8 mouse cellular contexts compared by ENCODE assay signal in genomic region chr11:118744782-118745181, GRCm38 (mm10).
DNase-seq lines count a peak whose midpoint lies in the region; ATAC-seq and TF ChIP-seq lines count a peak whose summit lies in the region.

No protein-coding gene starts in this region.

- peak overlapping the region; percentile 16 for H3K4me3 ChIP-seq in forebrain, embryonic 13.5 days
- H3K4me3 ChIP-seq in layer of hippocampus, adult 2 months, result peak overlapping the region; percentile 28; the same call in 1 of the 2 replicates
- H3K4me3 ChIP-seq in midbrain, embryonic 10.5 days, result peak overlapping the region; percentile 46
- H3K4me3 ChIP-seq in thymus, adult 2 months (ENCODE audit: control insufficient read depth, insufficient read depth, low read length), result no peak overlapping the region

- H3K27ac ChIP-seq in forebrain, embryonic 13.5 days, result peak overlapping the region; percentile 85
- peak overlapping the region; percentile 77 for H3K27ac ChIP-seq in layer of hippocampus, adult 2 months
- H3K27ac ChIP-seq in midbrain, embryonic 10.5 days (replicated peaks), result peak overlapping the region; percentile 81
- H3K27ac ChIP-seq in thymus, adult 2 months (ENCODE audit: control insufficient read depth, insufficient read depth, low read length), result no peak overlapping the region

- WGBS in forebrain, embryonic 13.5 days, result 1% methylated on average over 15 of the region's 15 CpGs
- 2% methylated on average over 15 of the region's 15 CpGs for WGBS in midbrain, embryonic 10.5 days
- WGBS in thymus, adult 2 months, result 6% methylated on average over 15 of the region's 15 CpGs

- peak overlapping the region; percentile 54 for H3K4me2 ChIP-seq in forebrain, embryonic 13.5 days

- peak; percentile 78 for ATAC-seq in forebrain, embryonic 13.5 days

- no peaks in the 10 kb centered on the region for H3K36me3 ChIP-seq in forebrain, embryonic 13.5 days (ENCODE audit: poor library complexity, severe bottlenecking)
- H3K36me3 ChIP-seq in midbrain, embryonic 10.5 days, result no peaks in the 10 kb centered on the region
- no peaks in the 10 kb centered on the region for H3K36me3 ChIP-seq in thymus, adult 2 months (ENCODE audit: control insufficient read depth, insufficient read depth, low read length)

- H3K4me1 ChIP-seq in forebrain, embryonic 13.5 days, result peaks cover 70% of the 10 kb centered on the region
- H3K4me1 ChIP-seq in midbrain, embryonic 10.5 days, result peaks cover 59% of the 10 kb centered on the region
- no peaks in the 10 kb centered on the region for H3K4me1 ChIP-seq in thymus, adult 2 months (replicated peaks; ENCODE audit: control insufficient read depth, insufficient read depth, low read length)

- no peaks in the 10 kb centered on the region for H3K9me3 ChIP-seq in forebrain, embryonic 13.5 days (replicated peaks)
- H3K9me3 ChIP-seq in midbrain, embryonic 10.5 days (replicated peaks), result no peaks in the 10 kb centered on the region

- no peak overlapping the region for H3K9ac ChIP-seq in forebrain, embryonic 13.5 days

- no peak for TF ChIP-seq POLR2A in thymus, adult 2 months (IDR thresholded peaks at IDR 0.05; ENCODE audit: control insufficient read depth, extremely low read depth, insufficient read depth, low read length, poor library complexity)

- no peaks in the 10 kb centered on the region for H3K27me3 ChIP-seq in forebrain, embryonic 13.5 days
- H3K27me3 ChIP-seq in midbrain, embryonic 10.5 days (ENCODE audit: low read depth, poor library complexity, severe bottlenecking), result peaks cover 38% of the 10 kb centered on the region
- no peaks in the 10 kb centered on the region; the same call in 1 of the 2 replicates for H3K27me3 ChIP-seq in thymus, adult 2 months (ENCODE audit: control insufficient read depth, insufficient read depth, low read length)

- DNase-seq in ovary, adult 18-20 months (ENCODE audit: low spot score), result peak; percentile 36
- no peak for DNase-seq in ovary, postnatal 10 days (ENCODE audit: low spot score)
- peak; percentile 56 for DNase-seq in heart, postnatal 4 days
- DNase-seq in layer of hippocampus, adult 2 months (ENCODE audit: low spot score in 2 of 2), result peak; percentile 53 to 74
- peak; percentile 71 for DNase-seq in midbrain, embryonic 10.5 days (ENCODE audit: low spot score)
- peak; percentile 51 for DNase-seq in right cerebral cortex, postnatal 4 days
- no peak for DNase-seq in thymus, adult 2 months

- no peak for TF ChIP-seq CTCF in layer of hippocampus, adult 2 months (conservative IDR thresholded peaks at IDR 0.05)
- no peak for TF ChIP-seq CTCF in thymus, adult 2 months (IDR thresholded peaks at IDR 0.05; ENCODE audit: borderline replicate concordance, control insufficient read depth, extremely low read depth, insufficient read depth, low read length, poor library complexity)

Comparison
In these comparisons a context has a peak if more than half of its experiments do, and no peak if none do; other contexts are left out.
1. DNase-seq: peak in ovary, adult 18-20 months (single experiment), heart, postnatal 4 days (single experiment), layer of hippocampus, adult 2 months (2 of 2), midbrain, embryonic 10.5 days (single experiment) and right cerebral cortex, postnatal 4 days (single experiment); none in ovary, postnatal 10 days (single experiment) and thymus, adult 2 months (single experiment).